Mouse (Mus musculus) C2C12 (cell line): Measurements from ENCODE around the gene Rap2a.

ENCODE experiments used
- CEBPB ChIP-seq: IDR thresholded peaks from one replicate; pipeline ENCODE4 v1.6.1; 2011; ENCODE audit warnings: low read depth, mild to moderate bottlenecking, control low read depth, moderate library complexity
- CTCF ChIP-seq: IDR thresholded peaks from one replicate; pipeline ENCODE4 v1.5.1; 2011; ENCODE audit not compliant: control insufficient read depth, insufficient read depth, insufficient read length
- MAX ChIP-seq: IDR thresholded peaks from one replicate; pipeline ENCODE4 v1.6.1; 2011; ENCODE audit warnings: mild to moderate bottlenecking, control low read depth
- MYOG ChIP-seq: IDR thresholded peaks from one replicate; pipeline ENCODE4 v1.6.1; 2011; ENCODE audit not compliant: control insufficient read depth, insufficient read length; ENCODE audit errors: extremely low read depth
- USF1 ChIP-seq: IDR thresholded peaks from one replicate; pipeline ENCODE4 v1.6.1; 2011; ENCODE audit warnings: low read depth, mild to moderate bottlenecking, control low read depth, moderate library complexity

DNA sequence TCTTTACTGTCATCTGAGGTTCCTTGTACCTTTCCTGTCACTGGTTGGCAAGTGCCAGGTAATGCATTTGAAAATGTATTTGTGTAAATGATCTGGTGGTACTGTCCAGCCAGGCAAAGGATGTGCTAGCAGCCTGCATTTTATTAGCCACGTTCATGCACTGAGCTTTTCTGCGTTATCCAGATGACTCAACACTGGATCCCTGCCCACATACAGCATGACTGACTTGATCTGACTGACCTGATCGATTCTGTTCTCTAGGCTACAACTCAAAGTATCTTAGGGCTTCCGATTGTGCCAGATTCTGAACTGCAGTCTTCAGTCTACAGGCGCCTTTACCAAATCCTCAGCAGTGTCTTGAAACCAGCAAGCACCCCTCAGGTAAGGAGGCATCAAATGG lies 40.5 kb downstream of the Rap2a start:
- no peak for TF ChIP-seq MYOG
- TF ChIP-seq USF1, result no peak
- TF ChIP-seq CTCF, result no peak
- TF ChIP-seq CEBPB, result no peak
- no peak for TF ChIP-seq MAX
